Mouse (Mus musculus) kidney, adult 2 months (tissue): ENCODE results near the gene Dpt.

Experiments used
- CTCF ChIP-seq: fragments of 200-500 bp; conservative IDR thresholded peaks from 2 replicates; pipeline ENCODE4 v1.5.1; 2011; ENCODE audit warnings: low read depth, mild to moderate bottlenecking, control low read depth, low read length, moderate library complexity, mixed read lengths; ENCODE audit not compliant: insufficient read depth, insufficient read length
- POLR2A ChIP-seq: fragments of 200-500 bp; IDR thresholded peaks from one replicate; pipeline ENCODE4 v1.6.1; 2011; ENCODE audit warnings: low read depth, low read length, control low read depth

GRCm38 (mm10) chr1:164788292-164788691 is 8.2 kb upstream of the Dpt start:
- TF ChIP-seq CTCF (no peak), POLR2A (no peak)
